Mouse (Mus musculus) midbrain, postnatal 0 days (tissue): ENCODE data around the gene Nars2. TPM values are rescaled to one million over a fixed set of nuclear protein-coding genes. Genes with fewer than 3 reads are reported as not detected.

Source experiments
- ATAC-seq: fragments of 200-750 bp; cut with Nextera tagmentation; 2 replicates; pipeline ENCODE4 v1.8.0; 2017; ENCODE audit warnings: moderate number of reproducible peaks, mild to moderate bottlenecking, moderate TSS enrichment, moderate library complexity; ENCODE audit not compliant: low FRiP score
- DNase-seq: peaks from one replicate; pipeline ENCODE4 v3.0.0-alpha.2; 2015; ENCODE audit warnings: low spot score
- H3K27ac ChIP-seq: fragments of 300-500 bp; sonication (generic); 2 replicates; pipeline ENCODE4 v1.5.1; 2014; ENCODE audit warnings: low read depth, mild to moderate bottlenecking, low read length, mixed read lengths
- H3K27me3 ChIP-seq: fragments of 300-500 bp; sonication (generic); 2 replicates; pipeline ENCODE4 v1.6.1; 2014; ENCODE audit warnings: low read length, control low read depth, mixed read lengths; ENCODE audit not compliant: insufficient read depth
- H3K36me3 ChIP-seq: fragments of 300-500 bp; sonication (generic); 2 replicates; pipeline ENCODE4 v1.6.1; 2014; ENCODE audit warnings: low read length, control low read depth, mixed read lengths; ENCODE audit not compliant: insufficient read depth
- H3K4me1 ChIP-seq: fragments of 300-500 bp; sonication (generic); 2 replicates; pipeline ENCODE4 v1.6.1; 2014; ENCODE audit warnings: mild to moderate bottlenecking, control low read depth, antibody characterized with exemption, low read length, mixed read lengths; ENCODE audit not compliant: insufficient read depth
- H3K4me2 ChIP-seq: fragments of 300-500 bp; sonication (generic); 2 replicates; pipeline ENCODE4 v1.6.1; 2014; ENCODE audit warnings: low read depth, mild to moderate bottlenecking, low read length, mixed read lengths; ENCODE audit not compliant: poor library complexity, severe bottlenecking
- H3K4me3 ChIP-seq: fragments of 300-500 bp; sonication (generic); 2 replicates; pipeline ENCODE4 v1.5.1; 2014; ENCODE audit warnings: low read depth, mild to moderate bottlenecking, low read length, moderate library complexity
- H3K9ac ChIP-seq: fragments of 300-500 bp; sonication (generic); replicated peaks from 2 replicates; pipeline ENCODE4 v1.6.1; 2014; ENCODE audit warnings: mild to moderate bottlenecking, low read length, moderate library complexity, mixed read lengths; ENCODE audit not compliant: poor library complexity, severe bottlenecking
- H3K9me3 ChIP-seq: fragments of 300-500 bp; sonication (generic); 2 replicates; pipeline ENCODE4 v1.6.1; 2016; ENCODE audit warnings: low read length, control low read depth
- CTCF ChIP-seq: IDR thresholded peaks from 2 replicates; pipeline ENCODE4 v1.5.1; 2016; ENCODE audit warnings: antibody characterized with exemption, mild to moderate bottlenecking
- WGBS: fragments of 180-500 bp; shearing (Covaris S2); extraction: QIAGEN DNeasy Blood & Tissue Kit; methylation state at CpG from one replicate; pipeline ENCODE4 v1.1.7; 2014; 5-methylcytosine and 5-hydroxymethylcytosine counted together
- polyA plus RNA-seq: library from polyadenylated mRNA; unstranded; fragments of >200 nt; fragmentation: Nextera tagmentation; extraction: Ambion mirVana; gene quantifications from 2 replicates; pipeline ENCODE4 v1.2.1, GENCODE M21; 2015
- total RNA-seq: library from RNA; depleted of rRNA; stranded (reverse); fragments of >200 nt; gene quantifications from 2 replicates; pipeline ENCODE4 v1.2.3, GENCODE M21; 2014

Gene Nars2
- total and polyA plus RNA-seq, 2 experiments from 2014 or later, result 5.4 to 13.2 TPM

DNA sequence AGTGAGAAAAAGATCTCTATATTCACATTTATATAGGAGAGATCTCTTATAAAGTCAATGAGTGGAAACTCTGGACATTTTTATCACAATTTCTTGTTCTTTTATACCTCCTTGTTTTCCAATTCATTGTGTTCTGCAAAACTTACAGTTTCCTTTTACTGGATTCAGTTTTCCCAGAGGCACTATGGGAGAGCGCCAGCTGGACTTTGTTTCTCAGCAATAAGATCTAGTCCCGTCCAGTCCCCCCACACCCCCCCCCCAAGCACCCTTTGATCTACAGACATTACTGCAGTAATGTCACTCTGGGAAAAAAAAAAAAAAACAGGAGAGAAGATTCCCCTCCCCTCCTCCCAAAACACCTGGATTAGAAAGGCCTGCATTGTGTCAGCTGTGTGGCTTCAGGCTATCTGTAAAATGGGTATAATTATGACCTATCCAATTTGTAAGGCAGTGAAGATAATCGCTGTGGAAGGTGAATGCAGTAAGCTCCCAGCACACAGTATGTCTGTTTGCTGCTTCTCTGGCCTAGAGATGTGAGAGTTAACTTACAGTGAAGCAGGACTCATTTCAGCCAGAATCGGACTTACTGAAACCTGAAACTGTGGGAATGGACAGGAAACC lies 129.4 kb downstream of the Nars2 start:
- H3K9ac ChIP-seq, result peak overlapping the region; percentile 91
- WGBS, result 26% methylated on average over 4 of the region's 4 CpGs
- peak overlapping the region; percentile 76 for H3K4me2 ChIP-seq
- no peak for TF ChIP-seq CTCF
- no peaks in the 10 kb centered on the region for H3K27me3 ChIP-seq
- no peaks in the 10 kb centered on the region; the same call in 1 of the 2 replicates for H3K4me1 ChIP-seq
- ATAC-seq, result no peak
- H3K27ac ChIP-seq, result peak overlapping the region; percentile 89
- no peaks in the 10 kb centered on the region for H3K9me3 ChIP-seq
- peak overlapping the region; percentile 97 for H3K4me3 ChIP-seq
- no peaks in the 10 kb centered on the region for H3K36me3 ChIP-seq
- no peak for DNase-seq

DNA sequence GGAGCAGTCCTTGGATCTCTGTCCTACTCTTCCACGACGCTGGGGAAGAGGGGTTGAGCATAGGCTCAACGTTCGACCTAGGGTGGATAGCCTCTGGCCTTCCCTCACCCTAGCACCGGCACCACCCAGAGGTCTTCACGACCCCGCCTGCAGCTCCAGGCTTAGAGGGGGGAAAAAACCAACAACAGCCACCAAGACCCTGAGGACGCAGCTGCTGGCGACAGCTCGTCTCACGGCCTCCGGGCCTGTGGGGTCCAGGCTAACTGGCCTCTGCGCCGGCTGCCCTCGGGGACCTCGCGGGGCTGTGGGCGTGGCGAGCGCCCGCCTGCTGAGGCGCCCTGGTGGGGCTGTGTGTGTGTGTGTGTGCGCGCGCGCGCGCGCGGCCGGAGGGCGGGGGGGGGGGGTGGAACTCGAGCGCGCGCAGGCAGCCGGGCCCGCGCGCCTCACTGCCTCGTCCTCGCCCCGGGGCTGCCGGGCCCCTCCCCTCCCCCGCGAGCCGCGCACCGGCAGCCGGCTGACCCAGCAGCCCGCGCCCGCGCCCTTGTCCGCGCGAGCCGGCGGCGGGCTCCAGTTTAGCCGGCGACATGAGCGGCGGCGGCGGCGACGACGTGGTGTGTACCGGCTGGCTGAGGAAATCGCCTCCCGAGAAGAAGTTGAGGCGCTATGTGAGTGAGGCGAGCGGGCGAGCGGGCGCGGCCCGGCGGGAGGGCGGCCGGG lies 130.1 kb downstream of the Nars2 start, which contains the start of gene Gab2:
Gene Gab2 (plus strand): TSS at position 345 of the 717 bp plus-strand sequence.
- Histone ChIP-seq H3K27me3 (no peaks in the 10 kb centered on the region), H3K36me3 (no peaks in the 10 kb centered on the region), H3K4me2 (peak within 1 kb of the TSS; percentile 76), H3K9ac (peak within 1 kb of the TSS; percentile 91), H3K4me1 (no peaks in the 10 kb centered on the region; the same call in 1 of the 2 replicates), H3K9me3 (no peaks in the 10 kb centered on the region), H3K4me3 (peak within 1 kb of the TSS; percentile 97), H3K27ac (peak within 1 kb of the TSS; percentile 89)
- DNase-seq (peak; percentile 69), ATAC-seq (peak; percentile 84)
- TF ChIP-seq CTCF, result no peak
- WGBS, result under 1% methylated on average over 28 of the region's 83 CpGs

DNA sequence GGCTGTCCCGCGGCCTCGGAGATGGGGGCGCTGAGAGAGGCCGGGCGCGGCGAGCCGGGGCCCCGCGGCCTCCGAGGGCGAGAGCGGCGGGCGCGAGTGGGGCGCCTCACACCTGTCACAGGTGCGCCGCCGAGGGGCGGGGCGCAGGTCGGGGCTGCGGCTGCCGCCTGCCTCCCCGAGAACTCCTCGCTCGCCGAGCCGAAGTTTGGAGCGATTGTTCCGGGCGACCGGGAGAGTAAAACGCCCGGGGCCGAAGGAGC lies 130.6 kb downstream of the Nars2 start:
- Histone ChIP-seq H3K27me3 (no peaks in the 10 kb centered on the region), H3K4me3 (peak overlapping the region; percentile 97), H3K9me3 (no peaks in the 10 kb centered on the region), H3K4me2 (peak overlapping the region; percentile 76), H3K4me1 (no peaks in the 10 kb centered on the region; the same call in 1 of the 2 replicates), H3K9ac (peak overlapping the region; percentile 91), H3K36me3 (no peaks in the 10 kb centered on the region), H3K27ac (peak overlapping the region; percentile 89)
- DNase-seq (no peak), ATAC-seq (no peak; the same call in 1 of the 2 replicates)
- 0% methylated on average over 23 of the region's 38 CpGs for WGBS
- no peak for TF ChIP-seq CTCF

DNA sequence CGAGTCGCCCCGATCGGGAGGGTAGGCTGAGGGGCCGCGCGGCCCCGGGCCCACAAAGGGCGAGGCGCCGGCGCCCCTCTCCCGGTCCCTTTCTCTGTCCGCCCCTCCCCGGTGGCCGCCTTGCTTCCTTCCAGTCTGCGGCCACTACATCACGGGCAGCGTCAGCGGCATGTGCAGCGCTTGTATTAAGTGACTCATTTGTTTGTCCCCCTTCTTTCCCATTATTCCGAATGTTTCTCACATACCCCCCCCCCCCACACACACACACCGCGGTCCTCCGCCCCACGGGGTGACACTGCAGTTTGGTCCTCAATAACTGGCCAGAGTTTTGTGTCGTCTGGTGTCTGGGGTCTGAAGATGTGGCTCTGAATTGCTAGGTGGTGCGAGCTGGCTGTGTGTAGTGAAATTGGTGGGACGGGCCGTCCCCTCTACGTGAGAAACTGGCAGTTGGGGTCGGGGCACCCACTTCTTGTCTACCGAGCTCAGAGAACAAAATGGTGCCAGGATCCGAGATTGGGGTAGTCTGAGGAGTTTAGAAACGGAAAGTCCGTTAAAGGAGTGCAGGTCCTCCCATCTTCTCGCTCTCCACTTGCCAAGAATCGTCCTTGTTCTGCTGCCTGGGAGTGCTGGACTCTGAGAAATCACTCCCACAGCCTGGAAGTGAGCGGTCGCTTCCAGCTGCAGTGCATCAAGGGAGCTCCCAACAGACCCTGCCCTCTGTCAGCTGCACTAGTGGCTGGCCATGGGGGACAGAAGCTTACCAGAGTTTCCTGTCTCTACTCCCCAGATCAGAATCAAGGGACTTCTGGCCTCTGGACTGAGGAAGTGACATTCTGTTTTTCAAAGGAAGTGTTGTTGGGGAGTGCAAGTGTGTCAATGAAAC lies 131.2 kb downstream of the Nars2 start:
- ATAC-seq, result peak; percentile 48
- peak overlapping the region; percentile 76 for H3K4me2 ChIP-seq
- no peaks in the 10 kb centered on the region for H3K9me3 ChIP-seq
- H3K27ac ChIP-seq, result peak overlapping the region; percentile 89
- H3K4me1 ChIP-seq, result no peaks in the 10 kb centered on the region; the same call in 1 of the 2 replicates
- DNase-seq, result peak; percentile 65
- peak overlapping the region; percentile 97 for H3K4me3 ChIP-seq
- under 1% methylated on average over 38 of the region's 40 CpGs for WGBS
- H3K27me3 ChIP-seq, result no peaks in the 10 kb centered on the region
- H3K36me3 ChIP-seq, result no peaks in the 10 kb centered on the region
- H3K9ac ChIP-seq, result peak overlapping the region; percentile 91
- TF ChIP-seq CTCF, result no peak

DNA sequence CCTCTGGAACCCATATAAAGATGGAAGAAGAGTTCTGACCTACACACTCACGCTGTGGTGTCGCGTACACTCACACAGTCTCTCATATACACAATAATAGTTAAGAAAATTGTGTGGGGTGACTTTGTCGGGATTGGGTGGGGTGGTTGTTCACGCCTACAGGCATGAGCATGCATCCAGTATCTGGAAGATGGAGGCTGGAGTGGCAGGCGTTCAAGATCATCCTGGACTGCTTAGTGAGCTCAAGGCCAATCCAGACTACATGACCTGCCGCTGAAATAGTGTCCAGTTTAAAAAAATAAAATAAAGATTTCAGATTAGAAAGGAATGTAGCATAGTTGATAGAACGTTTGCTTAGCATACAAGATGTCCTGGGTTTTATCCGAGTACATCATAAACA lies 132.3 kb downstream of the Nars2 start:
- DNase-seq (no peak), ATAC-seq (no peak)
- H3K27me3 ChIP-seq, result no peaks in the 10 kb centered on the region
- peak overlapping the region; percentile 76; the same call in 1 of the 2 replicates for H3K4me2 ChIP-seq
- H3K4me3 ChIP-seq, result no peak overlapping the region
- no peaks in the 10 kb centered on the region; the same call in 1 of the 2 replicates for H3K4me1 ChIP-seq
- no peak overlapping the region for H3K27ac ChIP-seq
- no peaks in the 10 kb centered on the region for H3K36me3 ChIP-seq
- TF ChIP-seq CTCF, result no peak
- H3K9me3 ChIP-seq, result no peaks in the 10 kb centered on the region
- WGBS, result 89% methylated on average over 9 of the region's 9 CpGs
- H3K9ac ChIP-seq, result no peak overlapping the region
